Mouse (Mus musculus): Measurements from ENCODE around the gene Akt1s1. TPM values are rescaled to one million over a fixed set of nuclear protein-coding genes. Genes with fewer than 3 reads are reported as not detected.
A peak's percentile ranks its signal among the peaks of the same experiment; 100 is the strongest.

Gene Akt1s1
- polyA plus RNA-seq, 1 experiment from 2014 or later, result 69.0 TPM

DNA sequence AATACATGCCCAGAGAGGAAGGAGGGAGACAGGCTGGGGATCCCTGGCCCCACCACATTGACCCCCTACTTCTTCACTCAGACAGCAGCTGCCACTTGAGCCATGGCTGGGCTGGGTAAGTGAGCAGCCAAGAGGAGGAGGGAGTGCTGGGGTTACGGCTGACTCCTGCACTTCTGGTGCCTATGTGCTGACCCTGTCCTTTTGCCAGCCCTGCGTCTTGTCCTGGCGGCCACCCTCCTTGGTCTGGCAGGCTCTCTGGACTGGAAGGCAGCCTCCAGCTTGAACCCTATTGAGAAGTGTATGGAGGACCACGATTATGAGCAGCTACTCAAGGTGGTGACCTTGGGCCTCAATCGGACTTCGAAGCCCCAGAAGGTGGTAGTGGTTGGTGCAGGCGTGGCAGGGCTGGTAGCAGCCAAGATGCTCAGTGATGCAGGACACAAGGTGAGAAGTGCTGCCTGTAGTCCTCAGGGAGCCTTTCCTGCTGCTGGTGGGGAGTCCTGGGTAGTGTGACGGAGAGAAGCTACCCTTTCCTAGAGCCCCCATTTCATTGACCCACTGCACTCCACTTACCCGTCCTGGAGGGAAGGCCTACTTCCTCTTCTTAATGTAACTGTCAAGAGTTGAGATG, 12.3 kb upstream of the Akt1s1 start:
- H3K9ac ChIP-seq (ENCODE audit: low read depth, low read length), result no peak overlapping the region
- peaks cover 6% of the 10 kb centered on the region for H3K4me1 ChIP-seq (ENCODE audit: control insufficient read depth, insufficient read depth, low read length)
- H3K27ac ChIP-seq (replicated peaks; ENCODE audit: low read depth, low read length), result no peak overlapping the region
- no peak for ATAC-seq (ENCODE audit: low read depth)
- no peak for DNase-seq (ENCODE audit: low spot score)
- H3K27me3 ChIP-seq (replicated peaks; ENCODE audit: control insufficient read depth, insufficient read depth, low read length), result peaks cover 24% of the 10 kb centered on the region
- no peaks in the 10 kb centered on the region for H3K9me3 ChIP-seq (ENCODE audit: control insufficient read depth, low read length)
- peaks cover 20% of the 10 kb centered on the region for H3K36me3 ChIP-seq (ENCODE audit: control insufficient read depth, insufficient read depth, low read length)
- 86% methylated on average over 9 of the region's 9 CpGs for WGBS
- no peak overlapping the region for H3K4me3 ChIP-seq (ENCODE audit: low read depth, low read length)
- H3K4me2 ChIP-seq (ENCODE audit: low read depth, low read length), result no peak overlapping the region

DNA sequence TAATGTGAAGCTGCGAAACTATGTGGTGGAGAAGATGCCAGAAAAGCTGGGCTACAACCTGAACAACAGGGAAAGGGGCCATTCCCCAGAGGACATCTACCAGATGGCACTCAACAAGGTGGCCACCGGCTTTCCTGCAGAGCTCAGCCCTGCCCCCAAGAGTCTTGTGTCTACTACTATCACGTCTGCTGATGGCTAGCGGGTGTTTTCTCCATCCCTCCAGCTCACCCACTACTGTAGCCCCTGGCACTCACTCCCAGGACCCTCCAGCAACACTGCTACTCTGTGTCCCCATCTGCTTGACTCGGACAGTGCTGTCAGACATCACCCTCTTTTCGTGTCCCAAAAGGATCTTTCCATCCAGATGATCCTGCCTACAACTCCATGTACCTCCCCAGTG, 10.7 kb upstream of the Akt1s1 start:
- Histone ChIP-seq H3K27me3 (replicated peaks; ENCODE audit: control insufficient read depth, insufficient read depth, low read length) (peaks cover 24% of the 10 kb centered on the region), H3K4me3 (ENCODE audit: low read depth, low read length) (no peak overlapping the region), H3K4me1 (ENCODE audit: control insufficient read depth, insufficient read depth, low read length) (peaks cover 6% of the 10 kb centered on the region), H3K27ac (replicated peaks; ENCODE audit: low read depth, low read length) (no peak overlapping the region), H3K4me2 (ENCODE audit: low read depth, low read length) (no peak overlapping the region), H3K9ac (ENCODE audit: low read depth, low read length) (no peak overlapping the region), H3K36me3 (ENCODE audit: control insufficient read depth, insufficient read depth, low read length) (peaks cover 28% of the 10 kb centered on the region), H3K9me3 (ENCODE audit: control insufficient read depth, low read length) (no peaks in the 10 kb centered on the region)
- ATAC-seq (ENCODE audit: low read depth) (no peak), DNase-seq (ENCODE audit: low spot score) (no peak)
- 79% methylated on average over 6 of the region's 6 CpGs for WGBS

DNA sequence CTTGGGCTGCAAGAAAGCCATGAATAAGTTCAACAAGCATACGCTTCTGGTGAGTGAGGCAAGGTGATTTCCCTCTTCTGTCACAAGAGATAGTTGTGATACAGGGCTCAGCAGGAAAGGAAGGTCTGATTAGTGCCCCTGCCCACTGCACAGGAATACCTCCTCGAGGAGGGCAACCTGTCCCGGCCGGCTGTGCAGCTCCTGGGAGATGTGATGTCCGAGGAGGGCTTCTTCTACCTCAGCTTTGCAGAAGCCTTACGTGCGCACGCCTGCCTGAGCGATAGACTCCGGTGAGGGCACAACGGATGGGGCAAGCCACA, 9.7 kb upstream of the Akt1s1 start:
- no peak overlapping the region for H3K27ac ChIP-seq (replicated peaks; ENCODE audit: low read depth, low read length)
- ATAC-seq (ENCODE audit: low read depth) (0 out of 2 replicates have a peak, but pooled peaks have one; percentile 3), DNase-seq (ENCODE audit: low spot score) (no peak)
- H3K9ac ChIP-seq (ENCODE audit: low read depth, low read length), result peak overlapping the region; percentile 56
- H3K9me3 ChIP-seq (ENCODE audit: control insufficient read depth, low read length), result no peaks in the 10 kb centered on the region
- peaks cover 39% of the 10 kb centered on the region for H3K36me3 ChIP-seq (ENCODE audit: control insufficient read depth, insufficient read depth, low read length)
- 34% methylated on average over 10 of the region's 11 CpGs for WGBS
- peaks cover 24% of the 10 kb centered on the region for H3K27me3 ChIP-seq (replicated peaks; ENCODE audit: control insufficient read depth, insufficient read depth, low read length)
- peak overlapping the region; percentile 62 for H3K4me2 ChIP-seq (ENCODE audit: low read depth, low read length)
- peak overlapping the region; percentile 36 for H3K4me3 ChIP-seq (ENCODE audit: low read depth, low read length)
- peaks cover 6% of the 10 kb centered on the region for H3K4me1 ChIP-seq (ENCODE audit: control insufficient read depth, insufficient read depth, low read length)

DNA sequence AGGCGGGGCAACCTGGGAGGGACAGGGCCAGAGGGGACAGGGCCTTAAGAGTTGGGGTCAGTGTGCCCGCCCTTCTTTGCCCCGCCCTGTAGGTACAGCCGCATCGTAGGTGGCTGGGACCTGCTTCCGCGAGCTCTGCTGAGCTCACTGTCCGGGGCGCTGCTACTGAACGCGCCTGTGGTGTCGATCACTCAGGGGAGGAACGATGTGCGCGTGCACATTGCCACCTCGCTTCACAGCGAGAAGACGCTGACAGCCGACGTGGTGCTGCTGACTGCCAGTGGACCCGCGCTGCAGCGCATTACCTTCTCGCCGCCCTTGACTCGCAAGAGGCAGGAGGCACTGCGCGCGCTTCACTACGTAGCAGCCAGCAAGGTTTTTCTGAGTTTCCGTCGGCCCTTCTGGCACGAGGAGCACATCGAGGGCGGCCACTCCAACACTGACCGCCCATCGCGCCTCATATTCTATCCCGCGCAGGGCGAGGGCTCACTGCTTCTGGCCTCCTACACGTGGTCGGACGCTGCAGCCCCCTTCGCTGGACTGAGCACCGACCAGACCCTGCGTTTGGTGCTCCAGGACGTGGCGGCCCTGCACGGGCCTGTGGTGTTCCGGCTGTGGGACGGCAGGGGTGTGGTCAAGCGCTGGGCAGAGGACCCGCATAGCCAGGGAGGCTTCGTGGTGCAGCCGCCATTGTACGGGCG, 9.2 kb upstream of the Akt1s1 start:
- ATAC-seq (ENCODE audit: low read depth) (peak; percentile 39), DNase-seq (ENCODE audit: low spot score) (peak; percentile 59)
- Histone ChIP-seq H3K27me3 (replicated peaks; ENCODE audit: control insufficient read depth, insufficient read depth, low read length) (peaks cover 24% of the 10 kb centered on the region), H3K9me3 (ENCODE audit: control insufficient read depth, low read length) (no peaks in the 10 kb centered on the region), H3K36me3 (ENCODE audit: control insufficient read depth, insufficient read depth, low read length) (peaks cover 44% of the 10 kb centered on the region), H3K4me1 (ENCODE audit: control insufficient read depth, insufficient read depth, low read length) (peaks cover 6% of the 10 kb centered on the region), H3K27ac (replicated peaks; ENCODE audit: low read depth, low read length) (no peak overlapping the region), H3K9ac (ENCODE audit: low read depth, low read length) (peak overlapping the region; percentile 56), H3K4me3 (ENCODE audit: low read depth, low read length) (peak overlapping the region; percentile 36), H3K4me2 (ENCODE audit: low read depth, low read length) (peak overlapping the region; percentile 62)
- WGBS, result 3% methylated on average over 45 of the region's 58 CpGs

DNA sequence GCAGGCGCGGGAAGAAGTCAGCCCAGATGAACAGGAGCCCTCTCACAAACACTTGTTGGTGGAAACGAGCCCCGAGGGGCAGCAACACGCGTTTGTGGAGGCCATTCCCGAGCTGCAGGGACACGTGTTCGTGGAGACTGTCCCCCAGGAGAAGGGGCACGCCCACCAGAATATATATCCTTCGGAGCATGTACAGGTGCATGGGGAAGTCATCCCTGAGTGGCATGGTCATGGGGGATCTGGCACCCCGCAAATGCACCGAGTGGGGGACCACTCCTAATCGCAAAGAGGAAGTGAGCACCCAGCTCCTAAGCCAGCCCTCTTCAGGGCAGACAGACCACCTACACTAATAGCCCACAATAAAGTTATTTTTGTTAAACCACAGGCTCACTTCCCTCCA, 8.4 kb upstream of the Akt1s1 start:
- ATAC-seq (ENCODE audit: low read depth) (no peak), DNase-seq (ENCODE audit: low spot score) (no peak)
- peaks cover 52% of the 10 kb centered on the region for H3K36me3 ChIP-seq (ENCODE audit: control insufficient read depth, insufficient read depth, low read length)
- H3K27me3 ChIP-seq (replicated peaks; ENCODE audit: control insufficient read depth, insufficient read depth, low read length), result peaks cover 24% of the 10 kb centered on the region
- H3K4me3 ChIP-seq (ENCODE audit: low read depth, low read length), result peak overlapping the region; percentile 36; the same call in 1 of the 2 replicates
- peaks cover 6% of the 10 kb centered on the region for H3K4me1 ChIP-seq (ENCODE audit: control insufficient read depth, insufficient read depth, low read length)
- H3K27ac ChIP-seq (replicated peaks; ENCODE audit: low read depth, low read length), result no peak overlapping the region
- H3K9ac ChIP-seq (ENCODE audit: low read depth, low read length), result peak overlapping the region; percentile 56; the same call in 1 of the 2 replicates
- peak overlapping the region; percentile 62 for H3K4me2 ChIP-seq (ENCODE audit: low read depth, low read length)
- H3K9me3 ChIP-seq (ENCODE audit: control insufficient read depth, low read length), result no peaks in the 10 kb centered on the region
- WGBS, result 49% methylated on average over 13 of the region's 14 CpGs

DNA sequence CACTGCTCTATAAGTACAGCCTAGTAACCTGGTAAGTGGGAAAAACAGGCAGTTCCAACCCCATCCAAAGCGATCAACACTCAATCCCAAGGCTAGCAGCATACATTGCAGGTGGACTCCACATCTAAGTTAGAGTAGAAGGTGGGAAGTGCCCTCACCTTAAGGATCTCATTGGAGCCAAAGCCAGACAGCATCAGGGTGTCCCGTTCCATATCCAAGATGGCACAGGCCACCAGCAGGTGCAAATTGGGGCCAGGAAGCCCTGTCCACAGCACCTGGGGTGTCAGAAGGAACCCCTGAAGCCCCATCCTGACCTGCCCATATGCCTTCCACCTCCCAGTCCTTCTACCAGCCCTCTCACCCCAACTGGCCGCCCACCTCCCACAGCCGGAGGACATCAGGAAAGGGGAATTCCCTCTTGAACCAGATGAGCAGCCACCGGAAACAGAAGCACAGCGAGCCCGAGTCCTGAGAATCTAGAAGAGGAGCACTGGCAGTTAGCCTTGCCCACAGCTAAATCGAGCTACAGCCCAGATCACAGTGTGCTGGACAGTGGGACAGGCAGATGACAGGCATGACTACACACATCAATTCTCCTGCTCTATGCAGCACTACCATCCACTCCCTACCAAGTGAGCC, 6.8 kb upstream of the Akt1s1 start:
- Histone ChIP-seq H3K9me3 (ENCODE audit: control insufficient read depth, low read length) (no peaks in the 10 kb centered on the region), H3K36me3 (ENCODE audit: control insufficient read depth, insufficient read depth, low read length) (peaks cover 67% of the 10 kb centered on the region), H3K4me2 (ENCODE audit: low read depth, low read length) (no peak overlapping the region), H3K4me1 (ENCODE audit: control insufficient read depth, insufficient read depth, low read length) (peaks cover 6% of the 10 kb centered on the region), H3K27me3 (replicated peaks; ENCODE audit: control insufficient read depth, insufficient read depth, low read length) (peaks cover 24% of the 10 kb centered on the region), H3K27ac (replicated peaks; ENCODE audit: low read depth, low read length) (no peak overlapping the region), H3K4me3 (ENCODE audit: low read depth, low read length) (no peak overlapping the region), H3K9ac (ENCODE audit: low read depth, low read length) (no peak overlapping the region)
- 93% methylated on average over 8 of the region's 8 CpGs for WGBS
- no peak for ATAC-seq (ENCODE audit: low read depth)
- DNase-seq (ENCODE audit: low spot score), result no peak

DNA sequence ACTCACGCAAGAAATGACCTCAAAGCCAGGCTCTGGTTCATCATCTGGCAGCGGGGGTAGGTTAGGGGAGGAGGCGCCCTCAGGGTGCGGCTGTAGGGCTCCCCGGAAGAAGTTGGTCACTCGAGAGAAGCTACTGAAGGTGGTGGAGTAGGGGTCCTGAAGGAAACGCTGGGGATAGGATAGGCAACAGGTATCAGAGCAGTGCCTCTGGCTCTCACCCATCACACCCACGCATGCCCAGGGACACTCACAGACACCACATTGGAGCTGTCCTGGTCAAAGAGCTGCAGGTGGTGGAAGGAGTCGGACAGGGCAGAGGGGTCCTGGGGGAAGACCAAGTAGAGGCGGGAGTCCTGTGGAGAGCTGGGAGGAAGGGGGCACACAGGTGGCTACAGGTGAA, 3.8 kb upstream of the Akt1s1 start:
- Histone ChIP-seq H3K36me3 (ENCODE audit: control insufficient read depth, insufficient read depth, low read length) (peaks cover 67% of the 10 kb centered on the region), H3K27me3 (replicated peaks; ENCODE audit: control insufficient read depth, insufficient read depth, low read length) (peaks cover 9% of the 10 kb centered on the region), H3K9ac (ENCODE audit: low read depth, low read length) (no peak overlapping the region), H3K4me2 (ENCODE audit: low read depth, low read length) (no peak overlapping the region), H3K9me3 (ENCODE audit: control insufficient read depth, low read length) (no peaks in the 10 kb centered on the region), H3K4me3 (ENCODE audit: low read depth, low read length) (no peak overlapping the region), H3K27ac (replicated peaks; ENCODE audit: low read depth, low read length) (no peak overlapping the region), H3K4me1 (ENCODE audit: control insufficient read depth, insufficient read depth, low read length) (peaks cover 10% of the 10 kb centered on the region)
- ATAC-seq (ENCODE audit: low read depth) (no peak), DNase-seq (ENCODE audit: low spot score) (no peak)
- 94% methylated on average over 10 of the region's 10 CpGs for WGBS

DNA sequence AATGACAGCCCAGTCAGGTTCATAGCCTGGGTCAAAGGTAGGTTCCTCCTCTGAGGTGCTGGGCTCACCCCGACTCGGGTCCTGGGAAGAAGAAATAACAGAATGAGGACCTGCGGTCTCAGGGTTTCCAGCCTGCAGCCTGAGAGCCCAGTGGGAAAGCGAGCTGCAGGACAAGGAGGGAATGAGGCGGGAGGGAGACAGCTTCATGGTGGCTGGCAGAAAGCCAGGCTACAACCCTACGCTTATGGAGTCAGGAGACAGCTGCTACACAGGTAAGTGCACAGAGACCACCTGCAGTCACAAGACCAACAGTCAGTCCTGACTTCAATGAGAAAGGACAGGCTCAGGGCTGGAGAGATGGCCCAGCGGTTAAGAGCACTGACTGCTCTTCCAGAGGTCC, 2.0 kb upstream of the Akt1s1 start:
- H3K27me3 ChIP-seq (replicated peaks; ENCODE audit: control insufficient read depth, insufficient read depth, low read length), result no peaks in the 10 kb centered on the region
- WGBS, result 91% methylated on average over 7 of the region's 7 CpGs
- 0 out of 2 replicates have a peak overlapping the region, but pooled peaks have one; percentile 23 for H3K9ac ChIP-seq (ENCODE audit: low read depth, low read length)
- H3K36me3 ChIP-seq (ENCODE audit: control insufficient read depth, insufficient read depth, low read length), result peaks cover 57% of the 10 kb centered on the region
- no peaks in the 10 kb centered on the region for H3K9me3 ChIP-seq (ENCODE audit: control insufficient read depth, low read length)
- ATAC-seq (ENCODE audit: low read depth) (no peak), DNase-seq (ENCODE audit: low spot score) (no peak)
- H3K27ac ChIP-seq (replicated peaks; ENCODE audit: low read depth, low read length), result no peak overlapping the region
- H3K4me2 ChIP-seq (ENCODE audit: low read depth, low read length), result no peak overlapping the region
- H3K4me1 ChIP-seq (ENCODE audit: control insufficient read depth, insufficient read depth, low read length), result peaks cover 14% of the 10 kb centered on the region
- no peak overlapping the region for H3K4me3 ChIP-seq (ENCODE audit: low read depth, low read length)
